26 mouse cellular contexts compared by ENCODE assay signal in the genomic region with DNA sequence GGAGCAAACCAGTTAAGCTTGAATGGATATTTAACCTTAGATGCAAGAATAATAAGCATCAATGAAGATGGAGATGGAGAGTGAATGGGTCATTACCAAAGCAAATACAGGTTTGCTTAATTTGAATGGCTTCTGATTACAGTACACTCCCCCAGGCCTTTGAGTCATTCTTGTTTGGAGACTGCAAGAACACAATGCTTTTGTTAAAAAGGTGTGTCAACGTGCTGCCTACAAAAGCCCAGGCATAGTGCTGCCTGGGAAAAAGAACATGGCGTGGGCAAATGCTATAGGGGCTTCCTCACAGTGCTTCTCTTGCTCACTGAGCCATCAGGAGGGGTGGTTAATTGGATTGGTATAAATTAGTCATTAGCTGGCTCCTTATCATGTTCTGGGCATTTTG. TPM values are rescaled to one million over a fixed set of nuclear protein-coding genes. Genes with fewer than 3 reads are reported as not detected.
A peak's percentile ranks its signal among the peaks of the same experiment; 100 is the strongest.
DNase-seq lines count a peak whose midpoint lies in the region; ATAC-seq lines count a peak whose summit lies in the region.
"Had no signal": no experiment of that assay in that cellular context is flagged by ENCODE, and none has a peak within 500 bp of the region (broad histone marks: within the 10 kb centered on the region; RNA-seq: fewer than 3 reads in every experiment).

No protein-coding gene starts in this region.

- H3K4me3 ChIP-seq in hindbrain, embryonic 13.5 days, result no peak overlapping the region
- no peak overlapping the region for H3K4me3 ChIP-seq in hindbrain, embryonic 10.5 days
- no peak overlapping the region for H3K4me3 ChIP-seq in stomach, embryonic 15.5 days (replicated peaks)
- H3K4me3 ChIP-seq: embryonic facial prominence, embryonic 13.5 days; limb, embryonic 13.5 days; liver, embryonic 12.5 days; midbrain, embryonic 12.5 days had no signal

- no peak for DNase-seq in hindbrain, embryonic 10.5 days (ENCODE audit: low spot score)
- DNase-seq in ES-CJ7 (ENCODE audit: low read depth, low spot score) (peak; percentile 55), ZHBTc4 (ENCODE audit: low read depth, low spot score) (peak; percentile 81)
- DNase-seq in spleen, postnatal 14 days (ENCODE audit: low spot score in 2 of 2), result no peak
- DNase-seq in embryo, embryonic 10.5 days (ENCODE audit: low spot score), result no peak
- DNase-seq: adrenal gland, postnatal 36 days; B cell, adult 2 months; cerebellum, adult 11-12 months; cerebellum, postnatal 10 days; kidney, adult 2 months; kidney, postnatal 4 days; lung, adult 18-20 months; lung, postnatal 14 days; right cerebral cortex, postnatal 14 days; thymus, postnatal 25 days had no signal

- 0 out of 2 replicates have a peak overlapping the region, but pooled peaks have one; percentile 26 for H3K27ac ChIP-seq in hindbrain, embryonic 13.5 days
- H3K27ac ChIP-seq in hindbrain, embryonic 10.5 days, result no peak overlapping the region
- no peak overlapping the region for H3K27ac ChIP-seq in stomach, embryonic 15.5 days
- H3K27ac ChIP-seq: embryonic facial prominence, embryonic 13.5 days; hindbrain, embryonic 14.5 days; limb, embryonic 13.5 days; liver, embryonic 12.5 days; midbrain, embryonic 12.5 days had no signal

- H3K9me3 ChIP-seq in hindbrain, embryonic 13.5 days, result no peaks in the 10 kb centered on the region
- H3K9me3 ChIP-seq in hindbrain, embryonic 10.5 days, result no peaks in the 10 kb centered on the region
- no peaks in the 10 kb centered on the region for H3K9me3 ChIP-seq in stomach, embryonic 15.5 days
- H3K9me3 ChIP-seq: embryonic facial prominence, embryonic 13.5 days; limb, embryonic 13.5 days; liver, embryonic 12.5 days; midbrain, embryonic 12.5 days had no signal

- no peaks in the 10 kb centered on the region for H3K36me3 ChIP-seq in hindbrain, embryonic 13.5 days
- no peaks in the 10 kb centered on the region for H3K36me3 ChIP-seq in hindbrain, embryonic 10.5 days
- H3K36me3 ChIP-seq in stomach, embryonic 15.5 days, result no peaks in the 10 kb centered on the region
- H3K36me3 ChIP-seq: embryonic facial prominence, embryonic 13.5 days; limb, embryonic 13.5 days; liver, embryonic 12.5 days; midbrain, embryonic 12.5 days had no signal

- no peak overlapping the region for H3K9ac ChIP-seq in hindbrain, embryonic 13.5 days
- no peak overlapping the region for H3K9ac ChIP-seq in stomach, embryonic 15.5 days
- H3K9ac ChIP-seq: embryonic facial prominence, embryonic 13.5 days; hindbrain, embryonic 14.5 days; limb, embryonic 13.5 days; liver, embryonic 12.5 days; midbrain, embryonic 12.5 days had no signal

- H3K4me1 ChIP-seq in hindbrain, embryonic 13.5 days (replicated peaks), result peaks cover 3% of the 10 kb centered on the region; the same call in 1 of the 2 replicates
- H3K4me1 ChIP-seq in hindbrain, embryonic 10.5 days (replicated peaks), result no peaks in the 10 kb centered on the region
- H3K4me1 ChIP-seq in stomach, embryonic 15.5 days, result no peaks in the 10 kb centered on the region
- H3K4me1 ChIP-seq: embryonic facial prominence, embryonic 13.5 days; limb, embryonic 13.5 days; liver, embryonic 12.5 days had no signal

- 39% methylated on average over 2 of the region's 2 CpGs for WGBS in hindbrain, embryonic 13.5 days
- whole genome bisulfite sequencing in hindbrain, embryonic 10.5 days, result 59% methylated on average over 2 of the region's 2 CpGs
- 55% methylated on average over 2 of the region's 2 CpGs for WGBS in stomach, embryonic 15.5 days

- no peak for ATAC-seq in hindbrain, embryonic 13.5 days (ENCODE audit: low FRiP score)
- ATAC-seq in stomach, embryonic 15.5 days (ENCODE audit: insufficient read depth, low FRiP score, low read depth), result peak; percentile 58; the same call in 1 of the 2 replicates
- ATAC-seq: inflammation-experienced regulatory T-cells, adult 6 months; liver, embryonic 12.5 days had no signal

- H3K4me2 ChIP-seq in hindbrain, embryonic 13.5 days, result no peak overlapping the region
- H3K4me2 ChIP-seq in stomach, embryonic 15.5 days, result no peak overlapping the region
- H3K4me2 ChIP-seq: embryonic facial prominence, embryonic 13.5 days; hindbrain, embryonic 14.5 days; limb, embryonic 13.5 days; liver, embryonic 12.5 days; midbrain, embryonic 12.5 days had no signal

- no peaks in the 10 kb centered on the region for H3K27me3 ChIP-seq in hindbrain, embryonic 13.5 days
- H3K27me3 ChIP-seq in hindbrain, embryonic 10.5 days (ENCODE audit: insufficient read depth, poor library complexity, severe bottlenecking), result no peaks in the 10 kb centered on the region
- H3K27me3 ChIP-seq in stomach, embryonic 15.5 days (replicated peaks), result no peaks in the 10 kb centered on the region
- H3K27me3 ChIP-seq: CH12.LX; embryonic facial prominence, embryonic 13.5 days; limb, embryonic 13.5 days; liver, embryonic 12.5 days; midbrain, embryonic 12.5 days had no signal

RNA-seq across cellular contexts. Expression of gene Tas2r118, which starts 46.1 kb away (rescaled TPM):
- not detected in 2 replicates for polyA plus RNA-seq in hindbrain, embryonic 13.5 days (2015; fragmentation: Nextera tagmentation; extraction: Ambion mirVana)
- polyA plus RNA-seq in hindbrain, embryonic 10.5 days (2016; fragmentation: Nextera tagmentation; extraction: Ambion mirVana), result not detected in 2 replicates
- not detected in 2 replicates for polyA plus RNA-seq in stomach, embryonic 15.5 days (2015; fragmentation: Nextera tagmentation; extraction: Ambion mirVana)
- polyA plus RNA-seq: cortical plate, adult 2 months; embryonic facial prominence, embryonic 13.5 days; heart, embryonic 14.5 days; hindbrain, embryonic 14.5 days; inflammation-experienced regulatory T-cells, adult 6 months; kidney, adult 2 months; limb, embryonic 13.5 days; liver, embryonic 12.5 days; midbrain, embryonic 12.5 days had no signal

Comparison
In these comparisons a context has a peak if more than half of its experiments do, and no peak if none do; other contexts are left out.
1. DNase-seq: peak in ES-CJ7 (single experiment) and ZHBTc4 (single experiment); none in hindbrain, embryonic 10.5 days (single experiment), spleen, postnatal 14 days (0 of 2) and embryo, embryonic 10.5 days (single experiment).